Mouse (Mus musculus) liver, postnatal 0 days (tissue): ENCODE data around the gene Nudt4. TPM values are rescaled to one million over a fixed set of nuclear protein-coding genes. Genes with fewer than 3 reads are reported as not detected.

Experiments
- ATAC-seq: fragments of 200-750 bp; cut with Nextera tagmentation; 2 replicates; pipeline ENCODE4 v1.8.0; 2017; ENCODE audit warnings: mild to moderate bottlenecking, moderate library complexity
- DNase-seq: peaks from one replicate; pipeline ENCODE4 v3.0.0-alpha.2; 2016
- H3K27ac ChIP-seq: fragments of 300-500 bp; sonication (generic); 2 replicates; pipeline ENCODE4 v1.5.1; 2014; ENCODE audit warnings: antibody characterized with exemption, moderate library complexity, mild to moderate bottlenecking, low read depth
- H3K27me3 ChIP-seq: fragments of 300-500 bp; sonication (generic); 2 replicates; pipeline ENCODE4 v1.6.1; 2014; ENCODE audit warnings: low read length, control low read depth, mixed read lengths; ENCODE audit not compliant: insufficient read depth
- H3K36me3 ChIP-seq: fragments of 300-500 bp; sonication (generic); replicated peaks from 2 replicates; pipeline ENCODE4 v1.6.1; 2014; ENCODE audit warnings: mild to moderate bottlenecking, control low read depth, low read length, moderate library complexity, mixed read lengths; ENCODE audit not compliant: insufficient read depth
- H3K4me1 ChIP-seq: fragments of 300-500 bp; sonication (generic); 2 replicates; pipeline ENCODE4 v1.6.1; 2014; ENCODE audit warnings: antibody characterized with exemption, mild to moderate bottlenecking, control low read depth; ENCODE audit not compliant: insufficient read depth
- H3K4me2 ChIP-seq: fragments of 300-500 bp; sonication (generic); 2 replicates; pipeline ENCODE4 v1.6.1; 2014; ENCODE audit warnings: low read depth, mild to moderate bottlenecking, low read length, moderate library complexity, mixed read lengths
- H3K4me3 ChIP-seq: fragments of 300-500 bp; sonication (generic); 2 replicates; pipeline ENCODE4 v1.5.1; 2014; ENCODE audit warnings: low read depth, low read length
- H3K9ac ChIP-seq: fragments of 300-500 bp; sonication (generic); replicated peaks from 2 replicates; pipeline ENCODE4 v1.6.1; 2014; ENCODE audit warnings: mild to moderate bottlenecking, moderate library complexity
- H3K9me3 ChIP-seq: fragments of 300-500 bp; sonication (generic); 2 replicates; pipeline ENCODE4 v1.6.1; 2016; ENCODE audit warnings: mild to moderate bottlenecking, control low read depth, low read length, mixed read lengths
- CTCF ChIP-seq: sonication (generic); IDR thresholded peaks from 2 replicates; pipeline ENCODE4 v1.5.1; 2016; ENCODE audit warnings: antibody characterized with exemption, low read depth
- EP300 ChIP-seq: IDR thresholded peaks from 2 replicates; pipeline ENCODE4 v1.6.1; 2016; ENCODE audit warnings: antibody characterized with exemption, low read depth, mild to moderate bottlenecking
- whole genome bisulfite sequencing: fragments of 180-500 bp; shearing (Covaris S2); extraction: QIAGEN DNeasy Blood & Tissue Kit; methylation state at CpG from one replicate; pipeline ENCODE4 v1.1.7; 2014; ENCODE audit not compliant: insufficient replicate concordance; 5-methylcytosine and 5-hydroxymethylcytosine counted together
- polyA plus RNA-seq: library from polyadenylated mRNA; unstranded; fragments of >200 nt; fragmentation: Nextera tagmentation; extraction: Ambion mirVana; gene quantifications from 2 replicates; pipeline ENCODE4 v1.2.1, GENCODE M21; 2015

The Nudt4 gene
- polyA plus RNA-seq, 1 experiment from 2014 or later, result 52.9 TPM

- 43% methylated on average over 4 of the region's 4 CpGs for WGBS
- DNase-seq (no peak), ATAC-seq (no peak)
- H3K27ac ChIP-seq, result no peak overlapping the region
- no peak overlapping the region for H3K4me3 ChIP-seq
- no peaks in the 10 kb centered on the region for H3K27me3 ChIP-seq
- H3K36me3 ChIP-seq, result no peaks in the 10 kb centered on the region
- H3K4me2 ChIP-seq, result no peak overlapping the region
- H3K9ac ChIP-seq, result no peak overlapping the region
- H3K4me1 ChIP-seq, result peaks cover 13% of the 10 kb centered on the region
- TF ChIP-seq CTCF (no peak), EP300 (no peak)
- no peaks in the 10 kb centered on the region for H3K9me3 ChIP-seq
These were observed 11.0 kb upstream of the Nudt4 start for GRCm38 (mm10) chr10:95574994-95575393.

- DNase-seq (no peak), ATAC-seq (peak; percentile 98)
- Histone ChIP-seq H3K4me1 (peaks cover 16% of the 10 kb centered on the region), H3K27ac (peak overlapping the region; percentile 80), H3K4me3 (no peak overlapping the region), H3K9ac (no peak overlapping the region), H3K36me3 (no peaks in the 10 kb centered on the region), H3K27me3 (no peaks in the 10 kb centered on the region), H3K9me3 (no peaks in the 10 kb centered on the region), H3K4me2 (peak overlapping the region; percentile 40; the same call in 1 of the 2 replicates)
- TF ChIP-seq EP300 (peak; percentile 98), CTCF (no peak)
- 33% methylated on average over 2 of the region's 2 CpGs for WGBS
These were observed 5.5 kb upstream of the Nudt4 start for GRCm38 (mm10) chr10:95569441-95569840.

DNA sequence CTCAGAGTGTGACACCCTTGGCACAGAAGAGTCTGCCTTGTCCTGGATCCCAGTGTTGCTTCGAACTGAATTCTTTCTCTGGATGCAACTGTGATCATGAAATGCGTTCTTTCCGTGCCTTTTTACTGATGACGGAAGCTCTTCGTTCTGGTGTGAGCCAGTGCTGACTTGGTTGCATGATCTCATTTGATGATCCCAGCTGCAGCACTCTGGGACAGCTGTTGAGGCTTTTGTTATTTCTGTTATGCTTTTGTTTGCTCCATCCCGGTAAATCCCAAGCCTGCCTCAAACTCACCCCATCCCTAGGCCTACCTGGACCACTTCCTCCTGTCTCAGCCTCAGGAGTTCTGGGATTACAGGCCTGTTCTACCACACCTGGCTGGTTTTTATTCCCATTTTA is 4.1 kb upstream of the Nudt4 start:
- H3K4me3 ChIP-seq, result no peak overlapping the region
- TF ChIP-seq EP300, result no peak
- TF ChIP-seq CTCF, result no peak
- H3K9ac ChIP-seq, result no peak overlapping the region
- DNase-seq (no peak), ATAC-seq (no peak)
- H3K4me2 ChIP-seq, result no peak overlapping the region
- no peaks in the 10 kb centered on the region for H3K36me3 ChIP-seq
- WGBS, result 89% methylated on average over 6 of the region's 6 CpGs
- H3K9me3 ChIP-seq, result no peaks in the 10 kb centered on the region
- peaks cover 17% of the 10 kb centered on the region for H3K4me1 ChIP-seq
- no peaks in the 10 kb centered on the region for H3K27me3 ChIP-seq
- H3K27ac ChIP-seq, result peak overlapping the region; percentile 80

DNA sequence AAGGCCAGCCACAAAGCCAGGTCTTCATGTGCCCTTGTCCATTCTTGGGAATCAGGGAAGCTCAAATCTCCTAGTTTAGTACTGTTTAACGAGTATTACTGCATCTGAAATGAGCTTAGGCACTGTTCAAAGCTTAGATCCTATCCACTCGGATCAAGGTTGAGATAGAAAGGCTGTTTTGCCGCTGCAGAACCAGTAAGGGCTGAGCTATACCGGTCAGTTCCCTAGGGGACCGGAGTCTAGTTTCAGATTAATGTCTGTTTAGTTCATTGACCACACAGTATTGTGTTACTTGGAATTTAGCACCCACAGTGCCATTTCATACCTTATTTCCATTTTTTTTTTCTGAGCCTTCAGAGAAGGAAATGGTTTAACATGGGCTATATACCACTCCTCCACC is 3.6 kb upstream of the Nudt4 start:
- H3K27me3 ChIP-seq, result no peaks in the 10 kb centered on the region
- H3K4me2 ChIP-seq, result no peak overlapping the region
- no peak for TF ChIP-seq EP300
- no peak for TF ChIP-seq CTCF
- H3K27ac ChIP-seq, result no peak overlapping the region
- no peak overlapping the region for H3K9ac ChIP-seq
- WGBS, result 85% methylated on average over 5 of the region's 5 CpGs
- no peak overlapping the region for H3K4me3 ChIP-seq
- DNase-seq (no peak), ATAC-seq (no peak)
- peaks cover 17% of the 10 kb centered on the region for H3K4me1 ChIP-seq
- H3K36me3 ChIP-seq, result no peaks in the 10 kb centered on the region
- no peaks in the 10 kb centered on the region for H3K9me3 ChIP-seq

DNA sequence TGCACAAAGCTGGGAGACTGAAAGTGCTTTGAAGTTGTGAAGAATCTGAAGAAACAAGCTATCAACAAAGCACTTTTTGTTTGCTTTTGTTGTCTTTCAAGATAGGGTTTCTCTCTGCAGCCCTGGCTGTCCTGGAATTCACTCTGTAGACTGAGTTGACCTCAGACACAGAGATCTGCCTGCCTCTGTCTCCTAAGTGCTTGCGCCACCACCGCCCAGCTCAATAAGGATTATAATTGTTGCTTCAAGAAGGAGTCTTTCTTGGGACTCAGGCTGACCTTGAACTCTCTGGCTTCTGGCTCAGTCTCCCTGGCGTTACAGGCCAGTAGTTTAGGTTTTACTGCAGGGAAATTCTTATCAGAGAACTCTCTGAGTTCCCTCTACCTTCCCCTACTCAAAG is 2.8 kb upstream of the Nudt4 start:
- Histone ChIP-seq H3K9me3 (no peaks in the 10 kb centered on the region), H3K27ac (0 out of 2 replicates have a peak overlapping the region, but pooled peaks have one; percentile 22), H3K27me3 (no peaks in the 10 kb centered on the region), H3K4me2 (no peak overlapping the region), H3K4me1 (peaks cover 17% of the 10 kb centered on the region), H3K9ac (no peak overlapping the region), H3K36me3 (no peaks in the 10 kb centered on the region), H3K4me3 (no peak overlapping the region)
- TF ChIP-seq EP300 (no peak), CTCF (no peak)
- WGBS, result 79% methylated on average over 3 of the region's 3 CpGs
- no peak for DNase-seq
- ATAC-seq, result no peak

DNA sequence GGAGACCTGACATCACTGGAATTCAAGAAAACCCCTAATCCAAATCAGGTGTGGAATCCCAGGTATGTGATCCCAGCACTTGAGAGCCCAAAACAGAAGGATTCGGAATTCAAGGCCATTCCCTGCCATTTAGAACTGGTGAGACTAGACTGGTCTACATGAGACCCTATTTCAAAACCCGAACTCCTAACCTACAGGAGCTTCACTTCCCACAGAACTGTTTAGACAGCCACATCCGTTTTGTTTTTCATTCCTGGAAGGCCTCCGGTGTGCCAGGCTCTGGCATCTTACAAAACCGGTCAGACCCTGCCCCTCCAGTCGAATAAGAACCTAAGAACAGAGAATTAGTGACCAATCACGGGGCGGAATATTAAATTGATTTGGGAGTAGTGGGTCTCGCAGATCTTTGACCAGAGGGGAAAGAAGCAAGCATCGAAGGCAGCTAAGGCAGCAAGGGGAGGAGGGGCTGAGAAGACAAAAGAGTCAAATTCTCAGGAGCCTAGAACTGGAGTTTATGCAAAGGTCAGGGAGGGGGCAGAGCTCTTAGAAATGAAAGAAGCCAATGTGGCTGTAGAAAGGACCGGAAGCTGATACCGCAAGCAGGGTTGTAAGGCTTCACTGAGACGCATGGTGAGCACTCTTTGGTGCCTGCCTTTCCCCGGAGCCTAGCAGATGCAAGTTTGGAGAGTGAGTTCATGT is 1.4 kb upstream of the Nudt4 start:
- peak overlapping the region; percentile 63 for H3K4me2 ChIP-seq
- peak overlapping the region; percentile 5; the same call in 1 of the 2 replicates for H3K27ac ChIP-seq
- H3K36me3 ChIP-seq, result no peaks in the 10 kb centered on the region
- TF ChIP-seq CTCF (no peak), EP300 (no peak)
- DNase-seq, result no peak
- H3K4me3 ChIP-seq, result 0 out of 2 replicates have a peak overlapping the region, but pooled peaks have one; percentile 14
- H3K27me3 ChIP-seq, result no peaks in the 10 kb centered on the region
- H3K4me1 ChIP-seq, result peaks cover 26% of the 10 kb centered on the region
- H3K9ac ChIP-seq, result peak overlapping the region; percentile 3; the same call in 1 of the 2 replicates
- WGBS, result 33% methylated on average over 14 of the region's 14 CpGs
- no peaks in the 10 kb centered on the region for H3K9me3 ChIP-seq
- no peak for ATAC-seq
